Mouse (Mus musculus): ENCODE measurements around the gene Tpra1.

Tpra1 gene

GRCm38 (mm10) chr6:88959834-88960233 is 57.8 kb downstream of the Tpra1 start:
- peak; percentile 6 for DNase-seq

- DNase-seq = no peak
Observed at GRCm38 (mm10) chr6:88960941-88961340, 58.9 kb downstream of the Tpra1 start.
